Mouse (Mus musculus): Measurements from ENCODE around the gene Anxa2. TPM values are rescaled to one million over a fixed set of nuclear protein-coding genes. Genes with fewer than 3 reads are reported as not detected.
A peak's percentile ranks its signal among the peaks of the same experiment; 100 is the strongest.

Anxa2 gene
- polyA plus RNA-seq, 1 experiment from 2014 or later, result 109 TPM

DNA sequence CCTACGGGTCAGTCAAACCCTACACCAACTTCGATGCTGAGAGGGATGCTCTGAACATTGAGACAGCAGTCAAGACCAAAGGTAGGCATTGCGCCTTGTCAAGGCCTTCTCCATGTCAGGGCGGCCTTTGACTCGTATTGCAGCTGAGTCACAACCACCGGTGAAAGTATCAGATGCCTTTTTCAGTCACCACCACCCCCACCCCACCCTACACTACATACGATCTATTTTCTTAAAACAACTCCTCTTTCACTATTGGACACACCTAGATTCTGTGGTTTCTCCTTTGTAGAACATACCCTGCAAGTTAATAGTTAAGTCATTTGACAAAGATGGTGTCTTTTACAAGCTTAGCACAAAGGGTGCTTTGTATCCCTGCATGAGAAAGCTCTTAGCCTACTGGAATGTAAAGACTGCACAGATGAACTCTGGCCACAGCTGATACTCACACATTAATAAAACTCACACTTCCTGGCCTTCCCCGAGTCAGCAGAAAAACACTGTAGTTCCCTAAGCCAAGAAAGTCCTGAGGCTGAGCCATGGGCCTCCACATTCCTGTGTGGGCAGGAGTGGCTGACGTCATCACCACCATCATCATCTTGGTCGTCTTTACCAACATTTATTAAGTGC is 14.0 kb downstream of the Anxa2 start:
- 74% methylated on average over 10 of the region's 10 CpGs for WGBS
- no peak for ATAC-seq
- H3K36me3 ChIP-seq (ENCODE audit: control insufficient read depth, insufficient read depth, low read length), result no peaks in the 10 kb centered on the region
- H3K27ac ChIP-seq (ENCODE audit: low read depth, low read length), result no peak overlapping the region
- peaks cover 10% of the 10 kb centered on the region for H3K4me1 ChIP-seq (ENCODE audit: control insufficient read depth, insufficient read depth, low read length)
- no peak overlapping the region for H3K4me2 ChIP-seq (ENCODE audit: low read length)
- H3K4me3 ChIP-seq (ENCODE audit: low read depth, low read length), result no peak overlapping the region
- H3K27me3 ChIP-seq (replicated peaks; ENCODE audit: control insufficient read depth, insufficient read depth, low read length), result no peaks in the 10 kb centered on the region
- H3K9me3 ChIP-seq (replicated peaks; ENCODE audit: control insufficient read depth, low read length), result no peaks in the 10 kb centered on the region
- no peak overlapping the region for H3K9ac ChIP-seq (ENCODE audit: low read length)
- no peak for DNase-seq (ENCODE audit: low spot score)

DNA sequence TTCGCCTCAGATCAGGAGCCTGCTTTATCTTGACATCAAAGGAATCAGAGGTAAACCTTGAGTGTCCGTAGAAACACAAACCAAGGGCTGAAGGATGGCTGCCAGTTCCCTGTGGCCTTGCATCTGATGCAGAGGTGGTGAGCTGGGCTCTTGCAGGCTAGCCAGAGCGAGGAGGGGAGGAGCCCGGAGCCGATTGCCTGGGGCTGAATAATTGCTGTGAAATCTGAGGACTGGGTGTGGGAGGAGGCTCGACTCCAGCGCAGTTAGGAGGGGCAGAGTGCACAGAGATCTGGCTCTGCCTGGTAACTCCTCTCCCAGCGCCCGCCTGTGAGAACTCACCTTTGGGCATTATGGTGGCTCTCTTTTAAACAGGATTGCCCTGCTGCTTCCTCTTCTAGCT is 15.6 kb downstream of the Anxa2 start:
- ATAC-seq (peak; percentile 54), DNase-seq (ENCODE audit: low spot score) (peak; percentile 57)
- H3K9me3 ChIP-seq (replicated peaks; ENCODE audit: control insufficient read depth, low read length), result no peaks in the 10 kb centered on the region
- 0 out of 2 replicates have a peak overlapping the region, but pooled peaks have one; percentile 8 for H3K9ac ChIP-seq (ENCODE audit: low read length)
- no peaks in the 10 kb centered on the region for H3K27me3 ChIP-seq (replicated peaks; ENCODE audit: control insufficient read depth, insufficient read depth, low read length)
- no peak overlapping the region for H3K4me2 ChIP-seq (ENCODE audit: low read length)
- no peaks in the 10 kb centered on the region for H3K36me3 ChIP-seq (ENCODE audit: control insufficient read depth, insufficient read depth, low read length)
- no peak overlapping the region for H3K4me3 ChIP-seq (ENCODE audit: low read depth, low read length)
- no peak overlapping the region for H3K27ac ChIP-seq (ENCODE audit: low read depth, low read length)
- 7% methylated on average over 9 of the region's 9 CpGs for WGBS
- peaks cover 10% of the 10 kb centered on the region for H3K4me1 ChIP-seq (ENCODE audit: control insufficient read depth, insufficient read depth, low read length)

DNA sequence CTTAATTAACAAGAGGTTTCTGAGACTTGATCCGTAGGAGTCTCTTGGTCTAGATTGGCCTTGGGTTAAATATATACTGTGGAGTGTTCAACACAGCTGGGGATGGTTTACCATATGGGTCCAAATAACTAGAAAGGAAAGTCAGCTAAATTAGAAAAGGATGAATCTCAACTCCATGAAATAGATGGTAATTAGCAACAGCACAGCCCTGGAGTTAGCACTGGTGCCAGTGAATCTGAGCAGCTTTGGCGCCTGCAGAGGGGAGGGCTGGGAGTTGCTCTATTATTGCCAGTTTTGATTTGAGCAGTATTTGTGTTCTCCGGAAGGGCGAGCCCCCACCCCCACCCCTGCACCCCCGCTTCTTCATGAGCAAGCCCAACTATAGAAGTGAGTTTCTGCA is 16.9 kb downstream of the Anxa2 start:
- ATAC-seq, result no peak

DNA sequence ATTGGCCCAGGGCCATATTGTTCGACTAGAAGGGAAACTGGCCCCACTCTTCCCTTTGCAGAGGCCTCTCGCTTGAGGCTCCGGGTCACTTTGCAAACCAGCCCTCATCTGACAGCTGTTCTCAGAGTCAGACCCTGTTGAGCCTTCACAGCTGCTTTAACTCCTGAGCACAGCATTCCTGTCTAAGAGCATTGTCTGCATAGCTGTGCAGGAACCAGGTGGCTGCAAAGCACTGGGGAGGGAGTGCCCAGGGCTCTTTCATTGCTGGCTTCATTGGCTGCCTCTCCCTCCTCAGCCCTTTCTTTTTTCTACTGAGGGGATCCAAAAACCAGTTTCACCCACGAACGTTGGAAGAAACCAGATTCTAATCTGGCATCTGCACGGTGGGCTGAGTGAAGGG is 17.5 kb downstream of the Anxa2 start:
- Histone ChIP-seq H3K27ac (ENCODE audit: low read depth, low read length) (no peak overlapping the region), H3K36me3 (ENCODE audit: control insufficient read depth, insufficient read depth, low read length) (no peaks in the 10 kb centered on the region), H3K9ac (ENCODE audit: low read length) (no peak overlapping the region), H3K4me1 (ENCODE audit: control insufficient read depth, insufficient read depth, low read length) (peaks cover 10% of the 10 kb centered on the region), H3K9me3 (replicated peaks; ENCODE audit: control insufficient read depth, low read length) (no peaks in the 10 kb centered on the region), H3K4me3 (ENCODE audit: low read depth, low read length) (no peak overlapping the region), H3K4me2 (ENCODE audit: low read length) (no peak overlapping the region), H3K27me3 (replicated peaks; ENCODE audit: control insufficient read depth, insufficient read depth, low read length) (no peaks in the 10 kb centered on the region)
- DNase-seq (ENCODE audit: low spot score) (no peak), ATAC-seq (no peak)
- WGBS, result 29% methylated on average over 6 of the region's 6 CpGs

More for the DNA sequence above, 16.9 kb downstream of the Anxa2 start:
- H3K9me3 ChIP-seq (replicated peaks; ENCODE audit: control insufficient read depth, low read length), result no peaks in the 10 kb centered on the region
- peaks cover 10% of the 10 kb centered on the region for H3K4me1 ChIP-seq (ENCODE audit: control insufficient read depth, insufficient read depth, low read length)
- DNase-seq (ENCODE audit: low spot score), result no peak
- H3K9ac ChIP-seq (ENCODE audit: low read length), result no peak overlapping the region
- no peak overlapping the region for H3K4me2 ChIP-seq (ENCODE audit: low read length)
- no peaks in the 10 kb centered on the region for H3K27me3 ChIP-seq (replicated peaks; ENCODE audit: control insufficient read depth, insufficient read depth, low read length)
- WGBS, result 42% methylated on average over 5 of the region's 5 CpGs
- H3K27ac ChIP-seq (ENCODE audit: low read depth, low read length), result no peak overlapping the region
- H3K4me3 ChIP-seq (ENCODE audit: low read depth, low read length), result no peak overlapping the region
- no peaks in the 10 kb centered on the region for H3K36me3 ChIP-seq (ENCODE audit: control insufficient read depth, insufficient read depth, low read length)

DNA sequence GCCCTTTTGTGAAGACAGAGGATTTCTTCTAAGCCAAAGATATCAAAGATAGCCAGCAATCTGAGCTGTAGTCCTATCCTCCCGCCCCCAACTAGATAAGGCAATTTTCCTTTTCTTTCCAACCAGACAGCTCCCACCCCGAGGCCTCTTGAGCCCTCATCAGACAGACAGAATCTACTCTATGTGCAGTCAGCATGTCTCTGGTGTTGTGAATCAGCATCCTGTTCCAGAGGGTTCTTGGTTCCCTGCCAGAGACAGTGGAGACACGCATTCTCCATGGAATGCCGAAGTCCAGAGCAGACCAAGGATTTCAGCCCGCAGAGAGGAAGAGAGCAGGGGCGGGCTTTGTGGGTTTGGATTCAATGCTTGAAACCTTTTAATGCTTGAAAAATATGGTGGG is 19.3 kb downstream of the Anxa2 start:
- no peak for ATAC-seq
- no peaks in the 10 kb centered on the region for H3K9me3 ChIP-seq (replicated peaks; ENCODE audit: control insufficient read depth, low read length)

DNA sequence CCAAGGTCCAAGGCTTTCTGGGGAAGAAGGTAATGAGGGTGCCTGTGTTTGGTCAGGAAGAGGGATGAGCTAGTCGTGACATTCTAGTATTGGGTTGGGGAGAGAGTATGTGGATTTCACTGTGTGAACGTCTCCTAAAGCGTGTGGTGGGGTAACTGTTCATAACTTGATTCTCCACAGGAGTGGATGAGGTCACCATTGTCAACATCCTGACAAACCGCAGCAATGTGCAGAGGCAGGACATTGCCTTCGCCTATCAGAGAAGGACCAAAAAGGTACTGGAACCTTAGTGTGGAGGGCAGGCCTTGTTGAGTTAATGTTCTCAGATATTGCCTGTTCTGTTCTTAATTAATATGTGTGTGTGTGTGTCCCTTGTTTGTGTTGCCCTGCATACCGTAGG is 22.5 kb downstream of the Anxa2 start:
- ATAC-seq, result no peak
- no peaks in the 10 kb centered on the region for H3K36me3 ChIP-seq (ENCODE audit: control insufficient read depth, insufficient read depth, low read length)
- no peaks in the 10 kb centered on the region for H3K27me3 ChIP-seq (replicated peaks; ENCODE audit: control insufficient read depth, insufficient read depth, low read length)
- no peak overlapping the region for H3K4me3 ChIP-seq (ENCODE audit: low read depth, low read length)
- no peak overlapping the region for H3K4me2 ChIP-seq (ENCODE audit: low read length)
- no peak overlapping the region for H3K27ac ChIP-seq (ENCODE audit: low read depth, low read length)
- DNase-seq (ENCODE audit: low spot score), result no peak
- H3K4me1 ChIP-seq (ENCODE audit: control insufficient read depth, insufficient read depth, low read length), result peaks cover 1% of the 10 kb centered on the region; the same call in 1 of the 2 replicates
- H3K9ac ChIP-seq (ENCODE audit: low read length), result no peak overlapping the region
- H3K9me3 ChIP-seq (replicated peaks; ENCODE audit: control insufficient read depth, low read length), result no peaks in the 10 kb centered on the region
- WGBS, result 85% methylated on average over 6 of the region's 6 CpGs

More for the DNA sequence above, 19.3 kb downstream of the Anxa2 start:
- no peak overlapping the region for H3K9ac ChIP-seq (ENCODE audit: low read length)
- H3K27me3 ChIP-seq (replicated peaks; ENCODE audit: control insufficient read depth, insufficient read depth, low read length), result no peaks in the 10 kb centered on the region
- no peak overlapping the region for H3K4me3 ChIP-seq (ENCODE audit: low read depth, low read length)
- peaks cover 10% of the 10 kb centered on the region for H3K4me1 ChIP-seq (ENCODE audit: control insufficient read depth, insufficient read depth, low read length)
- H3K4me2 ChIP-seq (ENCODE audit: low read length), result no peak overlapping the region
- no peak for DNase-seq (ENCODE audit: low spot score)
- WGBS, result 86% methylated on average over 6 of the region's 6 CpGs
- no peaks in the 10 kb centered on the region for H3K36me3 ChIP-seq (ENCODE audit: control insufficient read depth, insufficient read depth, low read length)
- H3K27ac ChIP-seq (ENCODE audit: low read depth, low read length), result no peak overlapping the region

DNA sequence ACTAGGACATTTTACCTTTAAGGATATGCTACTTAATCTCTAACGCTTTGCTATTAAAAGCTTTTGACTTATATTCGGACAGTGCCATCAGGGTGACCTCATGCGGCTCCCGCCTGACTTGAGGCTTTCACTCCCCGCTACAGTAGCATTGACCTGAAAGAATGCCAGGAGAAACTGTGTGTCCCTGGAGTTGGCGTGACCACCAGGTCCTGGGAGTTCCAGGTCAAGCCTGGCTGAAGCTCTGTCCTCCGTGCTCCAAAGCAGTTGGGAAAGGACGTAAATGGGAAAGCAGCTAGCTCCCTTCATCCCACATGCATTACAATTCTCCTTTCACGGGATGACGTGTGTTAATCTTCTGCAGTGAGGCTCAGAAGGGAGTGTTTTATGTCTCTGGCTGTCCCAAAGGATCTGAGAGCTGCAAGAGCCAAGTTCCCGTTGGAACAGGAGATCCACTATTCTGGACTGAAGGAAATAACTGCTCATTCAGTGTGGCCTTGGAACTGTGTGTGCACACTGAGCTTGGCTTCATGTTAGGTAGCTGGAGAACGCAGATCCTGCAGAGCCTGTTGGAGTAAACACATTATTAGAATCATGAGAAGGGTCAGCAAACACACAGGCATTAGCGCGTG is 23.9 kb downstream of the Anxa2 start:
- no peaks in the 10 kb centered on the region for H3K27me3 ChIP-seq (replicated peaks; ENCODE audit: control insufficient read depth, insufficient read depth, low read length)
- H3K27ac ChIP-seq (ENCODE audit: low read depth, low read length), result no peak overlapping the region
- WGBS, result 76% methylated on average over 14 of the region's 14 CpGs
- no peaks in the 10 kb centered on the region for H3K4me1 ChIP-seq (ENCODE audit: control insufficient read depth, insufficient read depth, low read length)
- H3K9me3 ChIP-seq (replicated peaks; ENCODE audit: control insufficient read depth, low read length), result no peaks in the 10 kb centered on the region
- DNase-seq (ENCODE audit: low spot score) (no peak), ATAC-seq (no peak)
- no peak overlapping the region for H3K4me2 ChIP-seq (ENCODE audit: low read length)
- no peak overlapping the region for H3K4me3 ChIP-seq (ENCODE audit: low read depth, low read length)
- H3K36me3 ChIP-seq (ENCODE audit: control insufficient read depth, insufficient read depth, low read length), result no peaks in the 10 kb centered on the region
- no peak overlapping the region for H3K9ac ChIP-seq (ENCODE audit: low read length)

DNA sequence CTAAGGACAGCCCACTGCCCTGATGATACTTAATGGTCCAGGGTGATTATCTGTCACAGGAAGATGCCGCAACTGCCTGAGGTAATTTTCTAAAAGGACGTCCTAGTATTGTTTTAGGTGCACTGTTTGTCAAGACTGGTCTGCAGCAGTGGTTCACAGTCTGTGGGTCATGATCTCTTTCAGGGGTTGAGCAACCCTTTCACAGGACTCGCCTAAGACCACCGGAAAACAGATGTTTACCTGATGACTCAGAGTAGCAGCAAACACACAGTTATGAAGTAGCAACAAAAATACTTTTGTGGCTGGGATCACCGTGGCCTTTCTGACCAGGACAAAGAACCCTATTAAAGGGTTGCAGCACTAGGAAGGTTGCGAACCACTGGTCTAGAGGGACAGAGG is 24.4 kb downstream of the Anxa2 start:
- Histone ChIP-seq H3K4me2 (ENCODE audit: low read length) (no peak overlapping the region), H3K4me1 (ENCODE audit: control insufficient read depth, insufficient read depth, low read length) (no peaks in the 10 kb centered on the region), H3K9ac (ENCODE audit: low read length) (no peak overlapping the region), H3K4me3 (ENCODE audit: low read depth, low read length) (no peak overlapping the region), H3K27ac (ENCODE audit: low read depth, low read length) (no peak overlapping the region), H3K36me3 (ENCODE audit: control insufficient read depth, insufficient read depth, low read length) (no peaks in the 10 kb centered on the region), H3K27me3 (replicated peaks; ENCODE audit: control insufficient read depth, insufficient read depth, low read length) (no peaks in the 10 kb centered on the region), H3K9me3 (replicated peaks; ENCODE audit: control insufficient read depth, low read length) (no peaks in the 10 kb centered on the region)
- 78% methylated on average over 6 of the region's 6 CpGs for WGBS
- ATAC-seq (no peak), DNase-seq (ENCODE audit: low spot score) (no peak)

DNA sequence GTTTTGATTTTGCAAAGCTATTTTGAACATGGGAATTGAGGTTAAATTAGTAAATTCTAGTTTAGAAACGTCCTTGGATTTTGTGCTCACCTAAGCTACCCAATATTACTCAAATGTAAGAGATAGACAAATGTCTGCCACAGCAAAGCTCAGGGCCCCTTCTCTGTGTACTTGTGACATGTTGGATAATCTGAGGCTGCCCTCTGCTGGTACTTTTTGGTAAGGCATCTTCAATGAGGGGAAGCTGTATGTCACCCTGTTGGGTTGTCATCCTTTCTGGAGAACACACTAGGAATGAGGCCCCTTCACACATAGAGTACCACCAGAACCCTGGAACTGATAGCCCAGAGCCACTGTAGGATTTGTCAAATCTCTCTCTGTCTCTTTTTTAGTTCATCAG is 26.9 kb downstream of the Anxa2 start:
- peak; percentile 91 for DNase-seq (ENCODE audit: low spot score)
- H3K36me3 ChIP-seq (ENCODE audit: control insufficient read depth, insufficient read depth, low read length), result no peaks in the 10 kb centered on the region
- 0% methylated on average over 1 of the region's 1 CpGs for WGBS
- no peaks in the 10 kb centered on the region for H3K4me1 ChIP-seq (ENCODE audit: control insufficient read depth, insufficient read depth, low read length)
- ATAC-seq, result peak; percentile 72; the same call in 1 of the 2 replicates
- H3K9me3 ChIP-seq (replicated peaks; ENCODE audit: control insufficient read depth, low read length), result no peaks in the 10 kb centered on the region
- H3K27me3 ChIP-seq (replicated peaks; ENCODE audit: control insufficient read depth, insufficient read depth, low read length), result no peaks in the 10 kb centered on the region
- H3K4me3 ChIP-seq (ENCODE audit: low read depth, low read length), result no peak overlapping the region
- H3K9ac ChIP-seq (ENCODE audit: low read length), result no peak overlapping the region
- H3K4me2 ChIP-seq (ENCODE audit: low read length), result no peak overlapping the region
- no peak overlapping the region for H3K27ac ChIP-seq (ENCODE audit: low read depth, low read length)

All from forebrain, embryonic 14.5 days (tissue).